Mouse (Mus musculus) bone marrow macrophage, adult 2 months (primary cell): ENCODE data around the gene Lnpep.

ENCODE experiments used
- CTCF ChIP-seq: IDR thresholded peaks from 2 replicates; pipeline ENCODE4 v1.5.1; 2012; ENCODE audit warnings: low read depth, mild to moderate bottlenecking, low read length, moderate library complexity
- POLR2A ChIP-seq: IDR thresholded peaks from 2 replicates; pipeline ENCODE4 v1.6.1; 2012; ENCODE audit warnings: mild to moderate bottlenecking, low read depth, low read length, borderline replicate concordance

DNA sequence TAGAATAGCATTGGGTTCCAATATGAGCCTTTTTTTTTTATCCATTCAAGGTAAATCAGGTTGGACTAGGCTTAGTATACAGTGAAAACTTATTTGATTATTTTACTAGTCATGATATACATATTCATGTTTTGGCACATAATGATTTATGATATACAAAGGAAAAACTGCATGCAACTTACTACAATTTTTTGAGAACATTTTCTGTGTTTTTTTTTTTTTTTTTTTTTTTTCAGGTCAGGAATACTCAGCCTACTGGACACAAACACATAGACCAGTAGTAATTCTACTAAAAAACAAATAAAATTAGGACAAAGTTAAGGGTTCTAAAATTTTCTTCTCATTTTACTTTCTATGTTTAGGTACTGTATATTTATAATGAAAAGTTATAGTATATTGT, 93.5 kb downstream of the Lnpep start:
- TF ChIP-seq POLR2A (no peak), CTCF (no peak)
